Mouse (Mus musculus): ENCODE data around the gene Kif3c. TPM values are rescaled to one million over a fixed set of nuclear protein-coding genes. Genes with fewer than 3 reads are reported as not detected.

The Kif3c gene
- polyA plus RNA-seq, 1 experiment from 2014 or later: 3.5 TPM

- no peaks in the 10 kb centered on the region for H3K27me3 ChIP-seq (replicated peaks; ENCODE audit: control insufficient read depth, insufficient read depth, low read length)
- ATAC-seq (replicated peaks; ENCODE audit: low FRiP score): no peak
- DNase-seq (ENCODE audit: low spot score): no peak
- no peak overlapping the region; the same call in 1 of the 2 replicates for H3K4me2 ChIP-seq
- peaks cover 2% of the 10 kb centered on the region; the same call in 1 of the 2 replicates for H3K36me3 ChIP-seq (ENCODE audit: control insufficient read depth, insufficient read depth, low read length)
- H3K9ac ChIP-seq (ENCODE audit: low read depth, low read length): no peak overlapping the region
- peaks cover 12% of the 10 kb centered on the region for H3K4me1 ChIP-seq (replicated peaks; ENCODE audit: control insufficient read depth, insufficient read depth, low read length)
- H3K4me3 ChIP-seq (ENCODE audit: low read depth, low read length): no peak overlapping the region
- H3K9me3 ChIP-seq (ENCODE audit: control insufficient read depth, low read length): no peaks in the 10 kb centered on the region
- no peak overlapping the region for H3K27ac ChIP-seq (ENCODE audit: low read depth, low read length)
Observed at GRCm38 (mm10) chr12:3430443-3430753, 65.5 kb downstream of the Kif3c start.

DNA sequence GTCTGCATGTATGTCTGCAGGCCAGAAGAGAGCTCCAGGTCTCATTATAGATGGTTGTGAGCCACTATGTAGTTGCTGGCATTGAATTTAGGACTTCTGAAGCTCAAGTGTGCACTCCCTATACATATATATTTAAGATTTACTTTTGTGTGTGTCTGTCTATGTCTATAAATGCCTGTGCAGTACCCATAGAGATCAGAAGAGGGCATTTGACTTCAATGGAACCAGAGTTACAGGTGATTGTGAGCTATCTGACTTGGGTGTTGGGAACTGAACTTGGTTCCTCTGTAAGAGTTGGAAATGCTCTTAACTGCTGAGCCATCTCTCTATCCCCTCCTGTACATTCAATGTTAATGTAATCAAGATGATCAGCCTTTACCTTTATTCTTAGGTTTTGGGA is 66.1 kb downstream of the Kif3c start:
- Histone ChIP-seq H3K9me3 (ENCODE audit: control insufficient read depth, low read length) (no peaks in the 10 kb centered on the region), H3K27me3 (replicated peaks; ENCODE audit: control insufficient read depth, insufficient read depth, low read length) (no peaks in the 10 kb centered on the region), H3K27ac (ENCODE audit: low read depth, low read length) (no peak overlapping the region), H3K4me2 (no peak overlapping the region), H3K9ac (ENCODE audit: low read depth, low read length) (no peak overlapping the region), H3K4me1 (replicated peaks; ENCODE audit: control insufficient read depth, insufficient read depth, low read length) (peaks cover 12% of the 10 kb centered on the region), H3K4me3 (ENCODE audit: low read depth, low read length) (no peak overlapping the region), H3K36me3 (ENCODE audit: control insufficient read depth, insufficient read depth, low read length) (peaks cover 2% of the 10 kb centered on the region; the same call in 1 of the 2 replicates)
- ATAC-seq (replicated peaks; ENCODE audit: low FRiP score) (no peak), DNase-seq (ENCODE audit: low spot score) (no peak)

GRCm38 (mm10) chr12:3433736-3434135 is 68.8 kb downstream of the Kif3c start:
- Histone ChIP-seq H3K4me3 (ENCODE audit: low read depth, low read length) (no peak overlapping the region), H3K4me2 (no peak overlapping the region), H3K4me1 (replicated peaks; ENCODE audit: control insufficient read depth, insufficient read depth, low read length) (peaks cover 10% of the 10 kb centered on the region), H3K9ac (ENCODE audit: low read depth, low read length) (no peak overlapping the region), H3K36me3 (ENCODE audit: control insufficient read depth, insufficient read depth, low read length) (peaks cover 2% of the 10 kb centered on the region; the same call in 1 of the 2 replicates), H3K9me3 (ENCODE audit: control insufficient read depth, low read length) (no peaks in the 10 kb centered on the region), H3K27ac (ENCODE audit: low read depth, low read length) (no peak overlapping the region), H3K27me3 (replicated peaks; ENCODE audit: control insufficient read depth, insufficient read depth, low read length) (no peaks in the 10 kb centered on the region)
- no peak for DNase-seq (ENCODE audit: low spot score)
- no peak for ATAC-seq (replicated peaks; ENCODE audit: low FRiP score)
- 50% methylated on average over 1 of the region's 1 CpGs for WGBS

DNA sequence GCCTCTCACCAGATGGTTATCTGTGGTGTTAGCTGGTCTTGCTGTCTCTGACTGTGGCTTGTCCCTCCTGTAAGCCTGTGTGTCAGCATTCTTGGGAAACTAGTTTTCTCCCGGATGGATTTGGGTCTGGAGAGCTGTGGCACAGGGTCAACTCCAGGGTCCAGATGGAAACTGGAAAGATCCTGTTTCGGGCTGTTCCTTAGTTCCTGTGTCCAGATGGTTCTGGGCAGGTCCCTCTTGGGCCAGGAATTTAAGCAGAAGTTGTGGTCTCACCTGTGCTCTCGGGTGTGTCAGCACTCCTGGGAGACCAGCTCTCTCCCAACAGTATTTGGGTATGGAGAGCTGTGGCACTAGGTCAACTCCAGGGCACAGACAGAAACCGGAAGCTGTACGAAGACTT is 71.5 kb downstream of the Kif3c start:
- Histone ChIP-seq H3K9me3 (ENCODE audit: control insufficient read depth, low read length) (no peaks in the 10 kb centered on the region), H3K9ac (ENCODE audit: low read depth, low read length) (no peak overlapping the region), H3K4me1 (replicated peaks; ENCODE audit: control insufficient read depth, insufficient read depth, low read length) (peaks cover 5% of the 10 kb centered on the region), H3K27me3 (replicated peaks; ENCODE audit: control insufficient read depth, insufficient read depth, low read length) (no peaks in the 10 kb centered on the region), H3K36me3 (ENCODE audit: control insufficient read depth, insufficient read depth, low read length) (peaks cover under 1% of the 10 kb centered on the region; the same call in 1 of the 2 replicates), H3K4me2 (no peak overlapping the region), H3K4me3 (ENCODE audit: low read depth, low read length) (no peak overlapping the region), H3K27ac (ENCODE audit: low read depth, low read length) (no peak overlapping the region)
- 88% methylated on average over 5 of the region's 5 CpGs for WGBS
- no peak for ATAC-seq (replicated peaks; ENCODE audit: low FRiP score)
- no peak for DNase-seq (ENCODE audit: low spot score)

GRCm38 (mm10) chr12:3437815-3438214 is 72.9 kb downstream of the Kif3c start:
- no peak overlapping the region for H3K27ac ChIP-seq (ENCODE audit: low read depth, low read length)
- no peak overlapping the region for H3K4me2 ChIP-seq
- H3K36me3 ChIP-seq (ENCODE audit: control insufficient read depth, insufficient read depth, low read length): no peaks in the 10 kb centered on the region
- no peaks in the 10 kb centered on the region for H3K9me3 ChIP-seq (ENCODE audit: control insufficient read depth, low read length)
- 91% methylated on average over 1 of the region's 1 CpGs for WGBS
- H3K4me1 ChIP-seq (replicated peaks; ENCODE audit: control insufficient read depth, insufficient read depth, low read length): peaks cover 5% of the 10 kb centered on the region
- no peak overlapping the region for H3K9ac ChIP-seq (ENCODE audit: low read depth, low read length)
- H3K4me3 ChIP-seq (ENCODE audit: low read depth, low read length): no peak overlapping the region
- no peaks in the 10 kb centered on the region for H3K27me3 ChIP-seq (replicated peaks; ENCODE audit: control insufficient read depth, insufficient read depth, low read length)
- DNase-seq (ENCODE audit: low spot score) (no peak), ATAC-seq (replicated peaks; ENCODE audit: low FRiP score) (no peak)

GRCm38 (mm10) chr12:3440916-3441315 is 76.0 kb downstream of the Kif3c start:
- H3K27ac ChIP-seq (ENCODE audit: low read depth, low read length): no peak overlapping the region
- peaks cover 5% of the 10 kb centered on the region for H3K4me1 ChIP-seq (replicated peaks; ENCODE audit: control insufficient read depth, insufficient read depth, low read length)
- H3K4me3 ChIP-seq (ENCODE audit: low read depth, low read length): no peak overlapping the region
- ATAC-seq (replicated peaks; ENCODE audit: low FRiP score): no peak
- H3K27me3 ChIP-seq (replicated peaks; ENCODE audit: control insufficient read depth, insufficient read depth, low read length): no peaks in the 10 kb centered on the region
- no peak for DNase-seq (ENCODE audit: low spot score)
- H3K9me3 ChIP-seq (ENCODE audit: control insufficient read depth, low read length): no peaks in the 10 kb centered on the region
- H3K9ac ChIP-seq (ENCODE audit: low read depth, low read length): no peak overlapping the region
- no peak overlapping the region for H3K4me2 ChIP-seq
- H3K36me3 ChIP-seq (ENCODE audit: control insufficient read depth, insufficient read depth, low read length): peaks cover 2% of the 10 kb centered on the region; the same call in 1 of the 2 replicates
- 71% methylated on average over 2 of the region's 2 CpGs for WGBS

GRCm38 (mm10) chr12:3441361-3441760 is 76.4 kb downstream of the Kif3c start:
- Histone ChIP-seq H3K9ac (ENCODE audit: low read depth, low read length) (no peak overlapping the region), H3K27me3 (replicated peaks; ENCODE audit: control insufficient read depth, insufficient read depth, low read length) (no peaks in the 10 kb centered on the region), H3K27ac (ENCODE audit: low read depth, low read length) (no peak overlapping the region), H3K36me3 (ENCODE audit: control insufficient read depth, insufficient read depth, low read length) (peaks cover 2% of the 10 kb centered on the region; the same call in 1 of the 2 replicates), H3K9me3 (ENCODE audit: control insufficient read depth, low read length) (no peaks in the 10 kb centered on the region), H3K4me3 (ENCODE audit: low read depth, low read length) (no peak overlapping the region), H3K4me2 (0 out of 2 replicates have a peak overlapping the region, but pooled peaks have one; percentile 5), H3K4me1 (replicated peaks; ENCODE audit: control insufficient read depth, insufficient read depth, low read length) (peaks cover 5% of the 10 kb centered on the region)
- WGBS: 64% methylated on average over 5 of the region's 5 CpGs
- DNase-seq (ENCODE audit: low spot score): no peak
- no peak for ATAC-seq (replicated peaks; ENCODE audit: low FRiP score)

DNA sequence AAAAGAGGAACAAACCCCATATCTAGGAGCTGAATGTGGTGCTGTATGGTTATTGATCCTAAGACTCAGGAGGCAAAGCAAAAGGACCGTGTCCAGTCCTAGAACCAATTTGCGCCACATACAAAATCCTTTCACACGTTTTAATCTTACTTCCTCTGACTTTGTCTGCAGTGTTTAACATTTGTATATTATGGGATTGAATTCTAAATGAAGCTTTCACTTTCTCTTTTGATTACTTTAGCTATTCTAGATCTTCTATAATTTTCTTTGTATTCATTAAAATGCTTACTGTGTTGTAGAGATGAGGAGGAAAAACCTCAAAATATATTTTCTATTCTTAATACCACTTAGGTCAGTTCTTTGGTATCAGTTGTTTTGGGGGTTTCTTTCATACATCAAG is 88.6 kb downstream of the Kif3c start:
- no peak overlapping the region for H3K4me2 ChIP-seq
- H3K4me1 ChIP-seq (replicated peaks; ENCODE audit: control insufficient read depth, insufficient read depth, low read length): no peaks in the 10 kb centered on the region
- peaks cover 16% of the 10 kb centered on the region; the same call in 1 of the 2 replicates for H3K36me3 ChIP-seq (ENCODE audit: control insufficient read depth, insufficient read depth, low read length)
- H3K27me3 ChIP-seq (replicated peaks; ENCODE audit: control insufficient read depth, insufficient read depth, low read length): no peaks in the 10 kb centered on the region
- DNase-seq (ENCODE audit: low spot score) (no peak), ATAC-seq (replicated peaks; ENCODE audit: low FRiP score) (no peak)
- no peak overlapping the region for H3K27ac ChIP-seq (ENCODE audit: low read depth, low read length)
- H3K9me3 ChIP-seq (ENCODE audit: control insufficient read depth, low read length): no peaks in the 10 kb centered on the region
- 91% methylated on average over 3 of the region's 3 CpGs for WGBS
- no peak overlapping the region for H3K9ac ChIP-seq (ENCODE audit: low read depth, low read length)
- H3K4me3 ChIP-seq (ENCODE audit: low read depth, low read length): no peak overlapping the region
